Mouse (Mus musculus) heart, embryonic 12.5 days (tissue): ENCODE data around the gene Stx1b. TPM values are rescaled to one million over a fixed set of nuclear protein-coding genes. Genes with fewer than 3 reads are reported as not detected.

Experiments used
- ATAC-seq: fragments of 200-750 bp; cut with Nextera tagmentation; 2 replicates; pipeline ENCODE4 v1.8.0; 2017; ENCODE audit warnings: moderate TSS enrichment, moderate library complexity; ENCODE audit not compliant: insufficient number of reproducible peaks, low FRiP score
- H3K27ac ChIP-seq: fragments of 300-500 bp; sonication (generic); 2 replicates; pipeline ENCODE4 v1.5.1; 2016; ENCODE audit warnings: mild to moderate bottlenecking, moderate library complexity; ENCODE audit not compliant: poor library complexity, severe bottlenecking
- H3K27me3 ChIP-seq: fragments of 300-500 bp; sonication (generic); replicated peaks from 2 replicates; pipeline ENCODE4 v1.6.1; 2016; ENCODE audit warnings: mild to moderate bottlenecking, moderate library complexity
- H3K36me3 ChIP-seq: fragments of 300-500 bp; sonication (generic); 2 replicates; pipeline ENCODE4 v1.6.1; 2016; ENCODE audit warnings: mild to moderate bottlenecking, moderate library complexity
- H3K4me1 ChIP-seq: fragments of 300-500 bp; sonication (generic); replicated peaks from 2 replicates; pipeline ENCODE4 v1.6.1; 2016; ENCODE audit warnings: mild to moderate bottlenecking
- H3K4me2 ChIP-seq: fragments of 300-500 bp; sonication (generic); 2 replicates; pipeline ENCODE4 v1.6.1; 2016; ENCODE audit warnings: mild to moderate bottlenecking, moderate library complexity
- H3K4me3 ChIP-seq: fragments of 300-500 bp; sonication (generic); 2 replicates; pipeline ENCODE4 v1.5.1; 2016; ENCODE audit warnings: mild to moderate bottlenecking
- H3K9ac ChIP-seq: fragments of 300-500 bp; sonication (generic); 2 replicates; pipeline ENCODE4 v1.6.1; 2016; ENCODE audit warnings: mild to moderate bottlenecking, moderate library complexity
- H3K9me3 ChIP-seq: fragments of 300-500 bp; sonication (generic); replicated peaks from 2 replicates; pipeline ENCODE4 v1.6.1; 2016; ENCODE audit warnings: mild to moderate bottlenecking, moderate library complexity
- WGBS: fragments of 180-500 bp; shearing (Covaris S2); methylation state at CpG from one replicate; pipeline ENCODE4 v1.1.7; 2016; 5-methylcytosine and 5-hydroxymethylcytosine counted together
- polyA plus RNA-seq: library from polyadenylated mRNA; unstranded; fragments of >200 nt; fragmentation: Nextera tagmentation; extraction: Ambion mirVana; gene quantifications from 2 replicates; pipeline ENCODE4 v1.2.1, GENCODE M21; 2016

Stx1b gene
- polyA plus RNA-seq, 1 experiment from 2014 or later, result 1.5 TPM

DNA sequence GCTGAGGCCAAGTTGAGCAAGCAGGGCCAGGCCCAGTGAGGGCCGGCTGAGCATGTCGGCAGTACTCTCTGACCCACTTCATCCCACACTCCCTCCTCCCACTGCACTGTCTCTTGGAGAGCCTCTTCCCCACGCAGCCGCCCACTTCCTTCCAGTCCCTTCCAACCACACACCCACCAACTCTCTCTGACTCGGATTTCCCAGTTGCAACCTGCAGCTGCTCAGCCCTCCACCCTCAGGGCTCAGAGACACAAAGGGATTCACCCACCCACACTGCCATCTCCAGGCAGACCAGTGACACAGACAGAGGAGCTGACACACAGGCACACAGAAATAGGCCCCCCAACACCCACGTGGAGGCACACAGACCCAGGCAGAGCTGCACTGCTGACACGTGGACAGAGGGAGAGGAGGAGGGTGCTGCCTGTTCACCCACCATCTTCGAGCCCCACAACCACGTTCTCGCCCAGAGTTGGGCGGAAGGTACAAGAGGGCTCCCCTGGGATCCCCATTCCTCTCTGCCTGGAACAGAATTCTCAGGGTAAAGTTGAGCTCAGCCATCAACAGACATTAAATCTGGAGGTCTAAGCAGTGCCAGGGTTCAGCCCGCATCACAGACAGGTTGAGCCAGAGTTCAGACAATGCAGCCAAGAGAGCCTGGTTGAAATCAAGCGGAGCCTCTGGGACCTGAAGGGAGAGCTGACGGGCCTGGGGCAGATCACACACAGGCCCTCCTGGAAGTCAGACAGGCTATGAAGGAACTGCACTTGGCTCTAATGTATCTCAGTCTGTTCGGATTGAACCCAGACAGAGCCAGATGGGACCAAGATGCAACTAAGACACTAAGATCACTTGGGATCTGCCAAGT is 8.2 kb downstream of the Stx1b start:
- no peak overlapping the region for H3K27ac ChIP-seq
- ATAC-seq, result no peak; the same call in 1 of the 2 replicates
- 59% methylated on average over 15 of the region's 15 CpGs for WGBS

DNA sequence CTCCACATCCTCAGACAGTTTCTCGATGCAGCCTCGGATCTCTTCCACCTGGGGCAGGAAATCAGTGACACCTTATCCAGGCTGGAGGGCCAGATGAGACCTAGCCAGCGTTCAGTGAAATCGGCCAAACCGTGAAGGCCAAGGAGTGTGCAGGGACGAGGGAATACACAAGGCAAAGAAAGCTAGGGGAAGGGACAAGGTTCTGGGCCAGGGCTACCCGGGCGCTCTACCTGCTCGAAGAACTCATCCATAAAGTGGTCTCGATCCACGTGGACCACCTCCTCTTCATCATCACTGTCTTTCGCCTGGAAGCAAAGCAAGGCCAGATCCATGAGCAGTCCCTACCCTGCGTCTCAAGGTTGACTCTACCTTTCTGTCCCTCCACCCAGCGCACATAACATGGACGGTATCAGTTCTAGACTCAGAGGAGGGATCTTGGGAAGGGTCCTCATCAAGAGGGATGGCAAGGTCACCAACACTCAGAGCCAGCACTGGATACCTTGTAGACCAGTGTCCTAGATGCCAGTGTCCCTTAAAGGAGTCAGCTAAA is 9.2 kb downstream of the Stx1b start:
- Histone ChIP-seq H3K9me3 (no peaks in the 10 kb centered on the region), H3K4me2 (no peak overlapping the region), H3K27me3 (no peaks in the 10 kb centered on the region), H3K9ac (no peak overlapping the region), H3K4me1 (0 out of 2 replicates have a peak, but pooled peaks cover 2% of the 10 kb centered on the region), H3K4me3 (no peak overlapping the region), H3K27ac (no peak overlapping the region), H3K36me3 (no peaks in the 10 kb centered on the region)
- 89% methylated on average over 15 of the region's 15 CpGs for WGBS
- ATAC-seq, result no peak

More for the DNA sequence above, 8.2 kb downstream of the Stx1b start:
- no peak overlapping the region for H3K4me3 ChIP-seq
- H3K4me2 ChIP-seq, result no peak overlapping the region
- H3K9me3 ChIP-seq, result no peaks in the 10 kb centered on the region
- H3K36me3 ChIP-seq, result no peaks in the 10 kb centered on the region
- H3K9ac ChIP-seq, result peak overlapping the region; percentile 4; the same call in 1 of the 2 replicates
- H3K4me1 ChIP-seq, result 0 out of 2 replicates have a peak, but pooled peaks cover 2% of the 10 kb centered on the region
- H3K27me3 ChIP-seq, result no peaks in the 10 kb centered on the region

DNA sequence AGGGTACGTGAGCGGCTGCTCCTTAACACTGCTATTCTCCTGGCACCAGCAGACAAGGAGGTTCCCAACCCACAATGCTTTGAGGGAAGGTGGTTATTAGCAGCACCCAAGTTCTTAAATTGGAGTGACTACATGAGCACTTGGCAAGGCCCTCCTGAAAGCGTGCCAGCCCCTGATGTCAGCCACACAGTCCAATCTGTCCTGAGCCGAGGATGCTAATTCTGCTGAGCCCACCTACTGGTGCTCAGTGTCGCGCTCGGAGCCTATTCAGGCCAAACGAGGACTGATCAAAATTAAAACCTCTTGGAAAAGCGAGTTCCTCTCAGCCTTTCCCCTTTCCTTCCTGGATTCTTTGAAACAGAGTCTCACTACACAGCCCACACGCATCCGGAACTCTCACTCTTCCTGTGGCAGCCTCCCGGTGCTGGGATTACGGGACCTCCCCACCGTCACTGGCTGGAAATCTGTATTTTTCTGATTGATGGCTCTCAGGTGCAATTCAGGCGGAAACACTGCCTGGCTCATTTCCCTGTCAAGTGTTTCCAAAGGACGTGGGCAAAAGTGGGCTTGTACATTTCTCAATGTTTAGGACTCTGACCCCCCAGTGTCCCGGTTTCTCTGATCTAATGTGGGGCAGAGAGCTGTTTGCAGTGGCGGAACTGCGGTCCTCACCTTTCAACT is 10.0 kb downstream of the Stx1b start:
- 78% methylated on average over 19 of the region's 19 CpGs for WGBS
- ATAC-seq, result no peak
- Histone ChIP-seq H3K27me3 (no peaks in the 10 kb centered on the region), H3K4me3 (no peak overlapping the region), H3K36me3 (no peaks in the 10 kb centered on the region), H3K9me3 (no peaks in the 10 kb centered on the region), H3K9ac (no peak overlapping the region), H3K27ac (no peak overlapping the region), H3K4me1 (0 out of 2 replicates have a peak, but pooled peaks cover 2% of the 10 kb centered on the region), H3K4me2 (no peak overlapping the region)

DNA sequence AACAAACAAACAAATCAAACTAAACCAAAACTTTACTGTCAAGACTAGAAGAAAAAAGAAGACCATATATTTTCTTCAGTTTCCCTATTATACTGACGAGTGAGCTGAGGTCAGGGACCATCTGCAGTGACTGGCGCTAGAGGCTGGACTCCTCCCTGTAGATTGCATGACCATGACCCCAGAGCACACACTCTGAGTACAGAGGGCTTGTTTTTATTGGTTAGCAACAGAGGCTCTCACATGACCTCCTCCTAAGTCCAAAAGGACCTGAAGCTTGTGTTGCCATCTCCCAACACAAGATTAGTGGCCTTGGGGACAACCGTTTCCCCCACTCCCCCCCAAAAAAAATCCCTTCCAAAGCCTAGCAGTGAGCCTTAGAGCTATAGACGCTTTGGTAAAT is 10.5 kb downstream of the Stx1b start:
- no peak overlapping the region for H3K4me3 ChIP-seq
- H3K27ac ChIP-seq, result no peak overlapping the region
- 76% methylated on average over 4 of the region's 4 CpGs for WGBS
- no peak for ATAC-seq
- H3K9ac ChIP-seq, result no peak overlapping the region
- H3K4me2 ChIP-seq, result no peak overlapping the region
- H3K9me3 ChIP-seq, result no peaks in the 10 kb centered on the region
- H3K4me1 ChIP-seq, result 0 out of 2 replicates have a peak, but pooled peaks cover 2% of the 10 kb centered on the region
- no peaks in the 10 kb centered on the region for H3K27me3 ChIP-seq
- H3K36me3 ChIP-seq, result no peaks in the 10 kb centered on the region

DNA sequence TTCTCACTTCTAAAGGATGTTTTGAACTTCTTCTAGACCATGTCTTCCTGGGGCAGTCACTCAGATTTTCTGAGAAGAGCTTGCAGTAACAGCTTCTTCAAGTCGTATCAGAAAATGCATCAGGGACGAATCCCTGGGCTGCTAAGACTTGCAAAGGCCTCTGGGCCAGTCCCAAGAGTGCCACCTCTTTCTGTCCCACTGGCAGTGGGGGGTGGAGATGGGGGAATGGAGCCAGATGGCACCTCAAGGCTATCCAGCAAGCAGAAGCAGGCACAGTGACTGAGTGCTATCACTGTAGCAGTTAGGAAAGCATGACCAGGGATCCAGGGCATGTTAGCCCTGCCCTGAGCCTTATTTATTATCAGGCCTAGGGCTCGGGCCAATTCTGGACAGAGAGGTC is 12.1 kb downstream of the Stx1b start:
- Histone ChIP-seq H3K9me3 (no peaks in the 10 kb centered on the region), H3K4me3 (no peak overlapping the region), H3K4me2 (no peak overlapping the region), H3K9ac (no peak overlapping the region), H3K27ac (no peak overlapping the region), H3K36me3 (no peaks in the 10 kb centered on the region), H3K4me1 (0 out of 2 replicates have a peak, but pooled peaks cover 2% of the 10 kb centered on the region), H3K27me3 (no peaks in the 10 kb centered on the region)
- ATAC-seq, result no peak
- 76% methylated on average over 3 of the region's 3 CpGs for WGBS

DNA sequence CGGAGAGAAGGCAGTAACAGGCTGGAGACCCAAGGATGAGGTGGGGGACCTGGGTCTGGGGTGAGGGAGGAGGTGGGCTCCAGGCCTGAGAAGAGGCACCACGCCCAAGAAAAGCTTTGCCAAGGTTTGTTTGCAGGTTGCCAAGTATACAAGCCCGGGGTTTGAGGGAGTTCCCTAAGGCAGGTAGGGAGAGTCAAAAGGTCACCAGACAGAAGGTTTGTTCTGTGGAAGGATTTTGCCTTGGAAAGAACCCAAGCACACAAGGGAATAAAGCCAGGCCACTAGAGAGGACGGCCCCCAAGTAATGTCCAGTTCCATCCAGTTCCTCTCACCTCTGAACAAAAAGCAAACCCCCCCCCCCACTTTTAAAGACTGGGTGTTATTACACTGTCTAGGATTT is 13.1 kb downstream of the Stx1b start:
- Histone ChIP-seq H3K27me3 (no peaks in the 10 kb centered on the region), H3K9ac (no peak overlapping the region), H3K36me3 (no peaks in the 10 kb centered on the region), H3K4me3 (no peak overlapping the region), H3K9me3 (no peaks in the 10 kb centered on the region), H3K4me2 (no peak overlapping the region), H3K4me1 (0 out of 2 replicates have a peak, but pooled peaks cover 2% of the 10 kb centered on the region), H3K27ac (no peak overlapping the region)
- no peak for ATAC-seq
- 64% methylated on average over 4 of the region's 4 CpGs for WGBS

DNA sequence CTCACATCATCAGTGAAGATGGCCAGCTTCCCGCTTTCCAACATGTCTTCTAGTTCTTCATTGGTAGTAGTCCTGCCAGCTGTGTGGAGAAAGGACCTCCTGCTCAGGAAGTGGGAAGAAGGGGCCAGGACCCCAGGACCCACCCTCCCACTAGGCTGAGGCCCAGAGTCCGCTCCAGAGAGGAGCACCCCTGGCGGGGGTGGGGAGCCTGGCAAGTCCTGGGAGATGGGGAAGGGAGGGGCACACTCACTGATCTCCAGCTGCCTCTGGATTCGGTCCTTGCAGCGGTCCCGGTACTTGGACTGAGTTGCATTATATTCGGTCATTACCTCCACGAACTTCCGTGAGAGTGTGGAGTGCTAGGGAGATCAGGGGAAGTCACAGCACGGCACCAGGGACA is 13.7 kb downstream of the Stx1b start:
- WGBS, result 61% methylated on average over 10 of the region's 10 CpGs
- H3K9ac ChIP-seq, result no peak overlapping the region
- ATAC-seq, result no peak

DNA sequence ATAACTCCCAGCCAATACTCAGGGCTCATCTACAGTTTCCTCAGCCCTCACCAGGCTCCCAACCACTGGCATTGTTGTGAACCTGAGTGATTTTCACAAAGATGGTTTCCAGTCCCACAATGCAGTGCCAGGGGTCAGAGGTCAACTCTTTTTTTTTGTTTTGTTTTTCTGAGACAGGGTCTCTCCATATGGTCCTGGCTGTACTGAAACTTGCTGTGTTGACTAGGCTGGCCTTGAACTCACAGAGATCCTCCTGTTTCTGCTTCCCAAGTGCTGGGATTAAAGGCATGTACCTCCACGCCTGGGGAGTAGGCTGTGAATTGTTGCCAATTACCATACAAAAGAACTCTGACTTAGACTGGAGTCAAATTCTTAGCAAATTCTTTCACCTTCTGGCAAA is 14.5 kb downstream of the Stx1b start:
- H3K36me3 ChIP-seq, result no peaks in the 10 kb centered on the region
- no peak for ATAC-seq
- no peak overlapping the region for H3K9ac ChIP-seq
- whole genome bisulfite sequencing, result 87% methylated on average over 1 of the region's 1 CpGs
- 0 out of 2 replicates have a peak, but pooled peaks cover 2% of the 10 kb centered on the region for H3K4me1 ChIP-seq
- no peaks in the 10 kb centered on the region for H3K9me3 ChIP-seq
- H3K27ac ChIP-seq, result no peak overlapping the region
- H3K4me3 ChIP-seq, result no peak overlapping the region
- no peak overlapping the region for H3K4me2 ChIP-seq
- H3K27me3 ChIP-seq, result no peaks in the 10 kb centered on the region

More for the DNA sequence above, 13.7 kb downstream of the Stx1b start:
- H3K4me1 ChIP-seq, result 0 out of 2 replicates have a peak, but pooled peaks cover 2% of the 10 kb centered on the region
- no peaks in the 10 kb centered on the region for H3K9me3 ChIP-seq
- H3K4me3 ChIP-seq, result no peak overlapping the region
- no peak overlapping the region for H3K4me2 ChIP-seq
- no peak overlapping the region for H3K27ac ChIP-seq
- no peaks in the 10 kb centered on the region for H3K27me3 ChIP-seq
- no peaks in the 10 kb centered on the region for H3K36me3 ChIP-seq

DNA sequence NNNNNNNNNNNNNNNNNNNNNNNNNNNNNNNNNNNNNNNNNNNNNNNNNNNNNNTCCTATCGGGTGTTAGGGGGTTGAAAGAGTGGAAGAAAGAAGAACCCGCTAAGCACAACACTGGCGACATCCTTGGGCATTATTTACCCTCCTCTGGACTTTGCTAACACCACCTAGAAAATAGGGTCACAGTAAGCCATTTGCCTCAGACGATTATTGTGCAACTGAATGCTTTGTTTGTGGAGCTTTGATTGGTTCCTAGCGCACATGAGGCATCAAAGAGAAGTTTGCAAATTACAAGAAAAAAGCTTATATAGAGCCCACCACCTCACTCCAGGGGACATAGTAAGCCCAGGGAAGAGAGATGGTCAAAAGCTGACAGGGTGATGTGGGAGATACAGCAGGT is 15.5 kb downstream of the Stx1b start:
- Histone ChIP-seq H3K27me3 (no peaks in the 10 kb centered on the region), H3K36me3 (no peaks in the 10 kb centered on the region), H3K4me1 (0 out of 2 replicates have a peak, but pooled peaks cover under 1% of the 10 kb centered on the region), H3K27ac (no peak overlapping the region), H3K4me2 (no peak overlapping the region), H3K4me3 (no peak overlapping the region), H3K9me3 (no peaks in the 10 kb centered on the region), H3K9ac (no peak overlapping the region)
- 61% methylated on average over 5 of the region's 5 CpGs for WGBS
- ATAC-seq, result no peak

DNA sequence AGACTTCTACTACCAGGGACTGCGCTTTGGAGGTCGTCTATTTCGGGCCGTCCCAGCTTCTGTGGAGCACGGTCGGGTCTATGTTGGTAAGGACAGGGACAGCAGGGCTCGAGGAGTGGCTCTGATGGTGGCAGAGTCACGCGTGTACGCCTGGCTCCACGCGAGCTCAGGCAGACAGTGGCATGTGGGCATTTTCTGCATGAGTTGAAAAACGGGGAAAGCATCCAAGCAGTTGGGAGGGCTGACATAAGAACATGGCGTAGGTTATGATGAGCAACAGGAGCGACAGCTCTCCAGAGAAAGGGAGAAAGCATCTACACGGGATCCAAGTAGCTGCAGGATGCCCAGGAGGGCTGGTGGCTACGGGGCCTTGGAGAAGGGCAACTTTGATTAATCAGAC is 22.0 kb downstream of the Stx1b start:
- H3K4me1 ChIP-seq, result peaks cover 4% of the 10 kb centered on the region
- peaks cover 43% of the 10 kb centered on the region for H3K36me3 ChIP-seq
- ATAC-seq, result no peak
- H3K4me3 ChIP-seq, result no peak overlapping the region
- H3K27me3 ChIP-seq, result no peaks in the 10 kb centered on the region
- WGBS, result 88% methylated on average over 17 of the region's 17 CpGs
- no peak overlapping the region for H3K4me2 ChIP-seq
- H3K9ac ChIP-seq, result no peak overlapping the region
- no peak overlapping the region for H3K27ac ChIP-seq
- H3K9me3 ChIP-seq, result no peaks in the 10 kb centered on the region

DNA sequence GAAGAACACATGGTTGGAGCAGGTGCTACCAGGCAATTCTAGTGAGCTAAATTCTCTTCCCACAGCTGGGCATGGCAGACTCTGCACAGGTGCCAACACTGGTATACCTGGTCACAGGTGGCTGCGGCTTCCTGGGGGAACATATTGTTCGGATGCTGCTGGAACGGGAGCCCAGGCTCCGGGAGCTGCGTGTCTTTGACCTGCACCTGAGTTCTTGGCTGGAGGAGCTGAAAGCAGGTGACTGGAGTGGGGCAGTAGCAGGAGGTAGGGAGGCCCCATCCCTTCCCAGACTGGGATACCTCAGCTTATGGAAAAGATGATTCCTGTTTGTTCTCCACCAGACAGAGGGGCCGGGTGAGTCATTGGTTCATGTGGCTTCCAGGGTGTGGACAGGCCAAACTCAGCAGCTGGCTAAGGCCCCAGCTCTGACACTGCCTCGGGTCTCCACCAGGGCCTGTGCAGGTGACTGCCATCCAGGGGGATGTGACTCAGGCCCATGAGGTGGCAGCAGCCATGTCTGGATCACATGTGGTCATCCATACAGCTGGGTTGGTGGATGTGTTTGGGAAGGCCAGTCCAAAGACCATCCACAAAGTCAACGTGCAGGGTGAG is 23.2 kb downstream of the Stx1b start:
- Histone ChIP-seq H3K36me3 (peaks cover 55% of the 10 kb centered on the region), H3K4me1 (peaks cover 4% of the 10 kb centered on the region), H3K27me3 (no peaks in the 10 kb centered on the region), H3K9me3 (no peaks in the 10 kb centered on the region), H3K27ac (no peak overlapping the region), H3K9ac (peak overlapping the region; percentile 51), H3K4me2 (peak overlapping the region; percentile 62), H3K4me3 (peak overlapping the region; percentile 34)
- WGBS, result 91% methylated on average over 8 of the region's 8 CpGs
- ATAC-seq, result 0 out of 2 replicates have a peak, but pooled peaks have one; percentile 2
